Mouse (Mus musculus) heart, embryonic 13.5 days (tissue): ENCODE results near the gene 2810408A11Rik. TPM values are rescaled to one million over a fixed set of nuclear protein-coding genes. Genes with fewer than 3 reads are reported as not detected.

ENCODE experiments used
- ATAC-seq: fragments of 200-750 bp; cut with Nextera tagmentation; 2 replicates; pipeline ENCODE4 v1.8.0; 2017; ENCODE audit warnings: moderate TSS enrichment; ENCODE audit not compliant: insufficient number of reproducible peaks, low FRiP score, low TSS enrichment; ENCODE audit errors: extremely low read depth
- H3K27ac ChIP-seq: fragments of 300-500 bp; sonication (generic); replicated peaks from 2 replicates; pipeline ENCODE4 v1.5.1; 2015; ENCODE audit warnings: moderate library complexity, mild to moderate bottlenecking, inconsistent platforms
- H3K27me3 ChIP-seq: fragments of 300-500 bp; sonication (generic); replicated peaks from 2 replicates; pipeline ENCODE4 v1.6.1; 2015; ENCODE audit warnings: mild to moderate bottlenecking, inconsistent platforms
- H3K36me3 ChIP-seq: fragments of 300-500 bp; sonication (generic); 2 replicates; pipeline ENCODE4 v1.6.1; 2015; ENCODE audit warnings: mild to moderate bottlenecking, inconsistent platforms
- H3K4me1 ChIP-seq: fragments of 300-500 bp; sonication (generic); 2 replicates; pipeline ENCODE4 v1.6.1; 2015; ENCODE audit warnings: inconsistent platforms
- H3K4me2 ChIP-seq: fragments of 300-500 bp; sonication (generic); 2 replicates; pipeline ENCODE4 v1.6.1; 2015; ENCODE audit warnings: inconsistent platforms, mild to moderate bottlenecking, moderate library complexity
- H3K4me3 ChIP-seq: fragments of 300-500 bp; sonication (generic); 2 replicates; pipeline ENCODE4 v1.5.1; 2015; ENCODE audit warnings: moderate library complexity, mild to moderate bottlenecking, inconsistent platforms
- H3K9ac ChIP-seq: fragments of 300-500 bp; sonication (generic); 2 replicates; pipeline ENCODE4 v1.6.1; 2015; ENCODE audit warnings: inconsistent platforms, mild to moderate bottlenecking, moderate library complexity
- H3K9me3 ChIP-seq: fragments of 300-500 bp; sonication (generic); 2 replicates; pipeline ENCODE4 v1.6.1; 2016; ENCODE audit warnings: inconsistent platforms
- WGBS: fragments of 180-500 bp; shearing (Covaris S2); methylation state at CpG from one replicate; pipeline ENCODE4 v1.1.7; 2015; ENCODE audit warnings: mixed read lengths; 5-methylcytosine and 5-hydroxymethylcytosine counted together
- polyA plus RNA-seq: library from polyadenylated mRNA; unstranded; fragments of >200 nt; fragmentation: Nextera tagmentation; extraction: Ambion mirVana; gene quantifications from 2 replicates; pipeline ENCODE4 v1.2.1, GENCODE M21; 2015

2810408A11Rik gene
- polyA plus RNA-seq, 1 experiment from 2014 or later, result 4.0 TPM

- ATAC-seq, result no peak
- no peak overlapping the region for H3K4me3 ChIP-seq
- H3K4me2 ChIP-seq, result no peak overlapping the region
- no peaks in the 10 kb centered on the region for H3K9me3 ChIP-seq
- no peaks in the 10 kb centered on the region for H3K36me3 ChIP-seq
- H3K27me3 ChIP-seq, result peaks cover 6% of the 10 kb centered on the region; the same call in 1 of the 2 replicates
- H3K4me1 ChIP-seq, result peaks cover 36% of the 10 kb centered on the region
- 0 out of 2 replicates have a peak overlapping the region, but pooled peaks have one; percentile 32 for H3K27ac ChIP-seq
- no peak overlapping the region for H3K9ac ChIP-seq
- WGBS, result 14% methylated on average over 4 of the region's 4 CpGs
Observed at GRCm38 (mm10) chr11:69891482-69891881, 9.3 kb downstream of the 2810408A11Rik start.

DNA sequence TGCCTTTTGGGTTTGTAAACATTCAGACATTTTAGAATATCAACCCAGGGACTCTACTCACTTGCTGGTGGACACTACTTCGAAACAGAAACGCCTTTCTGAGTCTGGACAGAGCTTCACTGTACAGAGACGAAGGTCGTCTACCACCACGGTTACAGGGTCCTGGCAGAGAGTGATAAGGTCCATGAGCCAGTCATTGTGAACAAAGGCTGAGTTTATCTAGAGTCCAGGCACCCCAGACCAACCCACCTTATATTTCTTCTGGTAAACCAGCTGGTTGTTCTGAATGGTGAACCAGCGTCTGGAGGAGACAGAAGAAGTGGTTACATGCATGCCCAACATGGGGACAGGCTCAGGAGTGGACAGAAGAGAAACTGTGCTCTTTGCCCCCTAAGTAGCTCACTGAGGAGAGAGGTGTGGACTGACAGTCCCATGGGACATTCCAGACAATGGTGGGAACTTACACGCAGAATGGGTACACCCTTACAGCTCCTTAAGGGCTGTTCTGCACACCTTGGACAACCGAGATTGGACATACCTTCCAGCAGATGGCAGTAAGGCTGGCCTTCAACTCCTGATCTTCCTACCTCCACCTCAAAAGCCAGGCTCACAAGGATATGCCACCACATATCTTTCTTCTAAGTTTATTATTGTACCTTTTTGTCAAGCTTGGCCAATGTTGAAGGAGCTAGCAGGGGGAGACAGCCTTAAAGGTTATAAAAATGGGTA lies 13.7 kb downstream of the 2810408A11Rik start:
- Histone ChIP-seq H3K9me3 (no peaks in the 10 kb centered on the region), H3K4me2 (peak overlapping the region; percentile 4; the same call in 1 of the 2 replicates), H3K9ac (no peak overlapping the region), H3K27ac (no peak overlapping the region), H3K4me3 (no peak overlapping the region), H3K4me1 (peaks cover 60% of the 10 kb centered on the region), H3K36me3 (no peaks in the 10 kb centered on the region), H3K27me3 (peaks cover 6% of the 10 kb centered on the region; the same call in 1 of the 2 replicates)
- 41% methylated on average over 8 of the region's 8 CpGs for WGBS
- ATAC-seq, result no peak

- Histone ChIP-seq H3K27me3 (peaks cover 6% of the 10 kb centered on the region; the same call in 1 of the 2 replicates), H3K4me3 (no peak overlapping the region), H3K4me2 (peak overlapping the region; percentile 20; the same call in 1 of the 2 replicates), H3K9me3 (no peaks in the 10 kb centered on the region), H3K4me1 (peaks cover 53% of the 10 kb centered on the region), H3K9ac (peak overlapping the region; percentile 52; the same call in 1 of the 2 replicates), H3K36me3 (no peaks in the 10 kb centered on the region), H3K27ac (peak overlapping the region; percentile 54)
- 70% methylated on average over 8 of the region's 8 CpGs for WGBS
- ATAC-seq, result no peak
Observed at GRCm38 (mm10) chr11:69884663-69885062, 16.1 kb downstream of the 2810408A11Rik start.

DNA sequence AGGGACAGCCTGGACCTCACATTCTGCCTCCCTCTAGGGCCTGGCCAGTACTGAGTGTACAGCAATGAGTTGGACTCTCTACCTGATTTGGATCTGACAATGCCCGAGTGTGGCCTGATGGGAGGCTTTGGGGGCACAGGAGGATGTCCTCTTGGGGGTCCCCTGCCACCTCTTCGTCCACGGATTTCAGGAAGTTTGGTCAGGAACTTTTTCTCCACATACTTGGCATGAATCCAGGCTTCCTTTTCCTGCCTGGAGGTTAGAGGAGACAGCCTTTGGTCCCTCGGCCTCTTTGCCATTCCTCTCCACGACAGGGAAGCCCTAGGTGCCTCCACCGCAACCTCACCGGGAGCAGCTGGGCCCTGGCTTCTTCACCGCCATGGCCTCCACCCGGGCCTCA lies 16.5 kb downstream of the 2810408A11Rik start:
- peaks cover 53% of the 10 kb centered on the region for H3K4me1 ChIP-seq
- H3K27me3 ChIP-seq, result peaks cover 2% of the 10 kb centered on the region; the same call in 1 of the 2 replicates
- peak overlapping the region; percentile 54 for H3K27ac ChIP-seq
- H3K9ac ChIP-seq, result peak overlapping the region; percentile 52; the same call in 1 of the 2 replicates
- no peak overlapping the region for H3K4me3 ChIP-seq
- peak overlapping the region; percentile 20; the same call in 1 of the 2 replicates for H3K4me2 ChIP-seq
- no peaks in the 10 kb centered on the region for H3K9me3 ChIP-seq
- no peaks in the 10 kb centered on the region for H3K36me3 ChIP-seq
- WGBS, result 64% methylated on average over 9 of the region's 9 CpGs
- ATAC-seq, result no peak

DNA sequence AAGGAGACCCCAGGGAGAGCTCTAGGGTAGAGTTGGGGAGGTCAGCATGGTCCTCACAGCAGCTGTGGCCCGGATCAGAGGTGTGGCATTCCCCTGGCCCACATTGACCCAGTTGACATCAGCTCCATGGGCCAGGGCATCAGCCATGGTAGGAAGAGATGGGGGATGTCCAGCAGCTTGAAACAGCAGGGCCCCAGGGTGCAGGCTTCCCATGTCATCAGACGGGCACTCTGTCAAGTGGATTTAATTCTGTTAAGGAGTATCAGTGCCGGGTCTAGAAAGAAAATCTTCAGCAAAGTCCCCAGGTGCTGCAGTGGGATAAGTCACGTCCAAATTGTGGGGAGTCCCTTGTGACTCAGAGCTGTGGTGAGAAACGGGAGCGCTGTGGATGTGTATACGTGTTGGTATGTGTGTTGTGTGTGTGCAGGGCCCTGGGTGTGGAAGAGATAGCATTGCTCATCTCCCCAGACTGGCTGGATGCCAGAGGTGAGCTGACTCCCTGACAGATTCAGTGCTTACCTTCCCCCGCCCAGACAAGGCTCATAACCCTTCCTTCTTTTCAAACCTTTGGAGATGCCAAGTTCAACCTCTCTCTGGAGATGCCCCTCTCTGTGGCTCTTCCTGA lies 17.1 kb downstream of the 2810408A11Rik start:
- H3K27me3 ChIP-seq, result no peaks in the 10 kb centered on the region
- no peak overlapping the region for H3K4me2 ChIP-seq
- H3K4me3 ChIP-seq, result no peak overlapping the region
- no peaks in the 10 kb centered on the region for H3K9me3 ChIP-seq
- H3K36me3 ChIP-seq, result no peaks in the 10 kb centered on the region
- ATAC-seq, result no peak
- no peak overlapping the region for H3K9ac ChIP-seq
- peak overlapping the region; percentile 54; the same call in 1 of the 2 replicates for H3K27ac ChIP-seq
- H3K4me1 ChIP-seq, result peaks cover 57% of the 10 kb centered on the region
- 78% methylated on average over 8 of the region's 8 CpGs for WGBS

- 63% methylated on average over 4 of the region's 4 CpGs for WGBS
Observed at GRCm38 (mm10) chr11:69883066-69883465, 17.7 kb downstream of the 2810408A11Rik start.

GRCm38 (mm10) chr11:69881787-69882670 lies 18.8 kb downstream of the 2810408A11Rik start:
- Histone ChIP-seq H3K27ac (peak overlapping the region; percentile 92), H3K36me3 (no peaks in the 10 kb centered on the region), H3K9me3 (no peaks in the 10 kb centered on the region), H3K27me3 (no peaks in the 10 kb centered on the region), H3K4me1 (peaks cover 60% of the 10 kb centered on the region), H3K4me2 (peak overlapping the region; percentile 91), H3K4me3 (peak overlapping the region; percentile 64), H3K9ac (peak overlapping the region; percentile 84)
- 57% methylated on average over 21 of the region's 21 CpGs for WGBS
- ATAC-seq, result no peak

More at GRCm38 (mm10) chr11:69883066-69883465, 17.7 kb downstream of the 2810408A11Rik start:
- H3K9me3 ChIP-seq, result no peaks in the 10 kb centered on the region
- H3K9ac ChIP-seq, result no peak overlapping the region
- H3K4me1 ChIP-seq, result peaks cover 62% of the 10 kb centered on the region
- no peak for ATAC-seq
- no peak overlapping the region for H3K4me2 ChIP-seq
- no peak overlapping the region for H3K27ac ChIP-seq
- no peak overlapping the region for H3K4me3 ChIP-seq
- H3K27me3 ChIP-seq, result no peaks in the 10 kb centered on the region
- no peaks in the 10 kb centered on the region for H3K36me3 ChIP-seq

GRCm38 (mm10) chr11:69880853-69881603 lies 19.8 kb downstream of the 2810408A11Rik start, which contains the start of gene Kctd11:
Gene Kctd11 (minus strand): TSS chr11:69881406.
- Histone ChIP-seq H3K9me3 (no peaks in the 10 kb centered on the region), H3K4me1 (peaks cover 69% of the 10 kb centered on the region), H3K9ac (peak within 1 kb of the TSS; percentile 84), H3K4me3 (peak within 1 kb of the TSS; percentile 64), H3K36me3 (no peaks in the 10 kb centered on the region), H3K27me3 (no peaks in the 10 kb centered on the region), H3K4me2 (peak within 1 kb of the TSS; percentile 91), H3K27ac (peak within 1 kb of the TSS; percentile 92)
- 0% methylated on average over 46 of the region's 46 CpGs for WGBS
- ATAC-seq, result peak; percentile 85

DNA sequence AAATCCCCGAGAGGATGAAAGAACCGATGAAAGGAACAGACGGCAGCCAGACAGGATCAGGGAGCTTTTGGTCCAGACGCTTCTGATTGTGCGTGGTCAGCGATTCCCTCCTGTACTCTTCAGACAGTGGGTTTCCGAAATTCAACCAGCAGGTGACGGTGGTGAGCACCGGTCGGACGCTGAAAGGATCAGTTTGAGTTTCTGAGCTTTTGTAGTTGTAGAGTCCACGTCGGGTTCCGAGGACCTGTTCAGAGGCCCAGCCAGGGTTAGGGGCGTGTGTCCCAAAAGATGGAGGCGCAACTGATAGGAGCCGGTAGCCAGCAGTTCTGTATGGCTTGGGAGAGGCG lies 20.3 kb downstream of the 2810408A11Rik start:
- H3K4me2 ChIP-seq, result peak overlapping the region; percentile 91
- under 1% methylated on average over 18 of the region's 18 CpGs for WGBS
- H3K9ac ChIP-seq, result peak overlapping the region; percentile 84
- ATAC-seq, result peak; percentile 1; the same call in 1 of the 2 replicates
- peak overlapping the region; percentile 64 for H3K4me3 ChIP-seq
- peaks cover 72% of the 10 kb centered on the region for H3K4me1 ChIP-seq
- H3K27ac ChIP-seq, result peak overlapping the region; percentile 92
- no peaks in the 10 kb centered on the region for H3K9me3 ChIP-seq
- H3K36me3 ChIP-seq, result no peaks in the 10 kb centered on the region
- H3K27me3 ChIP-seq, result no peaks in the 10 kb centered on the region

DNA sequence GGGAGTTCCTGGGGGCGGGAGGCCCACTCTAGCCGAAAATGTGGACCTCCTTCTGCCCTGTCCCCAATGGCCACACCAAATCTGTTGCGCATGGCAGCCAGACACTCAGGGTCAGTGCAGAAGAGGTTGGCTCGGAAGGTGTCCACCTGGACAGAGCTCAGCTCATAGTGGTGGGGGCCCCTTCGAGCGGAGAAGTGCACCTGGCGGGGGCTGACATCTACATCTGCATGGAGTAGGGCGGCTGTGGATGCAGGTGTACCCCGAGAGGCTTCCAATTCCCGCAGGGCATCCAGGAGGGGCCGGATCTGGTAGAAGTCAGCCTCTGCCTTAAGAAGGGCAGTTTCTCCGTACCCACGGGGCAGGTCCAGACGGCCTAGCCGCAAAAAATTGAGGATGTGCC lies 21.1 kb downstream of the 2810408A11Rik start:
- Histone ChIP-seq H3K36me3 (no peaks in the 10 kb centered on the region), H3K9ac (peak overlapping the region; percentile 84), H3K4me3 (peak overlapping the region; percentile 64), H3K4me1 (peaks cover 65% of the 10 kb centered on the region), H3K9me3 (no peaks in the 10 kb centered on the region), H3K4me2 (peak overlapping the region; percentile 91), H3K27ac (no peak overlapping the region), H3K27me3 (no peaks in the 10 kb centered on the region)
- no peak for ATAC-seq
- WGBS, result 57% methylated on average over 15 of the region's 15 CpGs
